Comparison of ENCODE assay signal across 16 mouse cellular contexts in genomic region chr5:150161193-150161592, GRCm38 (mm10). TPM values are rescaled to one million over a fixed set of nuclear protein-coding genes. Genes with fewer than 3 reads are reported as not detected.
DNase-seq lines count a peak whose midpoint lies in the region; ATAC-seq and TF ChIP-seq lines count a peak whose summit lies in the region.
"Had no signal": no experiment of that assay in that cellular context is flagged by ENCODE, and none has a peak within 500 bp of the region (broad histone marks: within the 10 kb centered on the region; RNA-seq: fewer than 3 reads in every experiment).

No protein-coding gene starts in this region.

- H3K36me3 ChIP-seq in liver, adult 2 months (ENCODE audit: control insufficient read depth, insufficient read depth, low read length), result no peaks in the 10 kb centered on the region
- no peaks in the 10 kb centered on the region for H3K36me3 ChIP-seq in liver, embryonic 12.5 days
- H3K36me3 ChIP-seq in forebrain, embryonic 15.5 days, result no peaks in the 10 kb centered on the region
- H3K36me3 ChIP-seq: heart, embryonic 15.5 days; hindbrain, embryonic 15.5 days; kidney, embryonic 15.5 days; midbrain, embryonic 13.5 days had no signal

- no peaks in the 10 kb centered on the region for H3K9me3 ChIP-seq in liver, embryonic 12.5 days (replicated peaks)
- H3K9me3 ChIP-seq in forebrain, embryonic 15.5 days, result no peaks in the 10 kb centered on the region
- H3K9me3 ChIP-seq: heart, embryonic 15.5 days; hindbrain, embryonic 15.5 days; kidney, embryonic 15.5 days; midbrain, embryonic 13.5 days had no signal

- H3K27me3 ChIP-seq in liver, adult 2 months (ENCODE audit: control insufficient read depth, insufficient read depth, low read length), result no peaks in the 10 kb centered on the region
- no peaks in the 10 kb centered on the region for H3K27me3 ChIP-seq in liver, embryonic 12.5 days (replicated peaks)
- no peaks in the 10 kb centered on the region for H3K27me3 ChIP-seq in forebrain, embryonic 15.5 days
- H3K27me3 ChIP-seq: heart, embryonic 15.5 days; hindbrain, embryonic 15.5 days; kidney, embryonic 15.5 days; midbrain, embryonic 13.5 days had no signal

- no peak overlapping the region for H3K27ac ChIP-seq in gastrocnemius, adult 2 months
- H3K27ac ChIP-seq in liver, adult 2 months (replicated peaks; ENCODE audit: insufficient read depth, low read depth, low read length), result no peak overlapping the region
- no peak overlapping the region for H3K27ac ChIP-seq in liver, embryonic 12.5 days
- no peak overlapping the region for H3K27ac ChIP-seq in bone marrow macrophage, adult 2 months (ENCODE audit: insufficient read depth, low read depth, low read length)
- no peak overlapping the region for H3K27ac ChIP-seq in forebrain, embryonic 15.5 days (replicated peaks)
- H3K27ac ChIP-seq: heart, embryonic 15.5 days; hindbrain, embryonic 15.5 days; kidney, embryonic 15.5 days; midbrain, embryonic 13.5 days had no signal

- intact Hi-C loops in gastrocnemius, adult 2 months (cut with DNase I), result loop anchor here (10.0 kb wide), 1 partner anchor 204 kb away; no protein-coding TSS in a partner anchor

- H3K4me1 ChIP-seq in liver, adult 2 months (ENCODE audit: control insufficient read depth, insufficient read depth, low read length), result no peaks in the 10 kb centered on the region
- H3K4me1 ChIP-seq in liver, embryonic 12.5 days, result 0 out of 2 replicates have a peak, but pooled peaks cover under 1% of the 10 kb centered on the region
- peaks cover 4% of the 10 kb centered on the region for H3K4me1 ChIP-seq in bone marrow macrophage, adult 2 months (ENCODE audit: control insufficient read depth, insufficient read depth, low read length)
- H3K4me1 ChIP-seq in forebrain, embryonic 15.5 days, result no peaks in the 10 kb centered on the region
- H3K4me1 ChIP-seq: hindbrain, embryonic 15.5 days; midbrain, embryonic 13.5 days had no signal

- H3K4me3 ChIP-seq in gastrocnemius, adult 2 months, result no peak overlapping the region
- no peak overlapping the region for H3K4me3 ChIP-seq in liver, adult 2 months (ENCODE audit: insufficient read depth, low read depth, low read length)
- H3K4me3 ChIP-seq in liver, embryonic 12.5 days, result no peak overlapping the region
- H3K4me3 ChIP-seq in bone marrow macrophage, adult 2 months (ENCODE audit: insufficient read depth, low read length), result no peak overlapping the region
- H3K4me3 ChIP-seq in forebrain, embryonic 15.5 days, result no peak overlapping the region
- H3K4me3 ChIP-seq: heart, embryonic 15.5 days; hindbrain, embryonic 15.5 days; kidney, embryonic 15.5 days; midbrain, embryonic 13.5 days had no signal

- TF ChIP-seq POLR2A in liver, adult 2 months (IDR thresholded peaks at IDR 0.05; ENCODE audit: extremely low read depth, insufficient read depth, low read length), result no peak
- no peak for TF ChIP-seq POLR2A in bone marrow macrophage, adult 2 months (IDR thresholded peaks at IDR 0.05; ENCODE audit: borderline replicate concordance, low read depth, low read length)

- H3K9ac ChIP-seq in liver, adult 2 months (ENCODE audit: low read depth, low read length), result no peak overlapping the region
- H3K9ac ChIP-seq in liver, embryonic 12.5 days, result no peak overlapping the region
- no peak overlapping the region for H3K9ac ChIP-seq in forebrain, embryonic 15.5 days (replicated peaks)
- H3K9ac ChIP-seq: heart, embryonic 15.5 days; hindbrain, embryonic 15.5 days; kidney, embryonic 15.5 days; midbrain, embryonic 13.5 days had no signal

- H3K79me2 ChIP-seq in liver, adult 2 months (ENCODE audit: control insufficient read depth, insufficient read depth, low read length), result no peaks in the 10 kb centered on the region

- DNase-seq in gastrocnemius, adult 2 months, result no peak
- no peak for DNase-seq in gastrocnemius, adult 18-20 months (ENCODE audit: low spot score)
- no peak for DNase-seq in liver, adult 2 months (ENCODE audit: extremely low read depth, low read depth, low spot score)
- peak; percentile 36 to 42 for DNase-seq in B cell, adult 2 months
- DNase-seq: cerebellum, adult 11 months; lung, postnatal 4 days; right cerebral cortex, adult 18-20 months had no signal

- WGBS in liver, adult 2 months, result 88% methylated on average over 6 of the region's 6 CpGs
- WGBS in liver, embryonic 12.5 days (ENCODE audit: insufficient replicate concordance), result 73% methylated on average over 6 of the region's 6 CpGs
- WGBS in forebrain, embryonic 15.5 days, result 83% methylated on average over 6 of the region's 6 CpGs

- no peak overlapping the region for H3K4me2 ChIP-seq in liver, embryonic 12.5 days
- H3K4me2 ChIP-seq in forebrain, embryonic 15.5 days (replicated peaks), result no peak overlapping the region
- H3K4me2 ChIP-seq: heart, embryonic 15.5 days; hindbrain, embryonic 15.5 days; kidney, embryonic 15.5 days; midbrain, embryonic 13.5 days had no signal

- no peak for ATAC-seq in liver, embryonic 12.5 days
- ATAC-seq in forebrain, embryonic 15.5 days (replicated peaks), result no peak
- no peak for ATAC-seq in inflammation-experienced regulatory T-cells, adult 6 months
- ATAC-seq: activated CD4-positive, CD25-positive, alpha-beta regulatory T cell, adult 4 months; midbrain, embryonic 13.5 days had no signal

- TF ChIP-seq CTCF in gastrocnemius, adult 2 months (IDR thresholded peaks at IDR 0.05), result peak; percentile 50
- peak; percentile 3; the same call in 1 of the 2 replicates for TF ChIP-seq CTCF in liver, adult 2 months (IDR thresholded peaks at IDR 0.05; ENCODE audit: low read depth, low read length)
- TF ChIP-seq CTCF in bone marrow macrophage, adult 2 months (IDR thresholded peaks at IDR 0.05; ENCODE audit: low read depth, low read length), result 0 out of 2 replicates have a peak, but pooled peaks have one; percentile 20

RNA-seq across cellular contexts. Expression of gene Fry, which starts 42.7 kb away (rescaled TPM):
- total RNA-seq in gastrocnemius, adult 2 months (2021), result 10 to 100 TPM; 73.5 to 85.7 TPM
- 10 to 100 TPM; 59.8 to 70.0 TPM for total RNA-seq in gastrocnemius, adult 18-20 months (2021)
- 1.8 and 2.2 TPM in 2 replicates for total RNA-seq in liver, adult 2 months (2014; rRNA removed)
- 0.62 and 0.77 TPM in 2 replicates for polyA plus RNA-seq in liver, adult 2 months (2012; rRNA removed)
- polyA plus RNA-seq in liver, embryonic 12.5 days (2016; fragmentation: Nextera tagmentation; extraction: Ambion mirVana), result 4.0 and 4.1 TPM in 2 replicates
- 10.1 and 10.5 TPM in 2 replicates for polyA plus RNA-seq in bone marrow macrophage, adult 2 months (2012; ENCODE audit: insufficient read depth, insufficient read length, missing spikeins)
- 35.5 and 36.3 TPM in 2 replicates for polyA plus RNA-seq in forebrain, embryonic 15.5 days (2015; fragmentation: Nextera tagmentation; extraction: Ambion mirVana)
- polyA plus RNA-seq in inflammation-experienced regulatory T-cells, adult 6 months (2017; shearing (Covaris generic)), result 10 to 100 TPM; 15.9 to 25.3 (median 22.3) TPM

Comparison
In these comparisons a context has a peak if more than half of its experiments do, and no peak if none do; other contexts are left out.
1. DNase-seq: peak in B cell, adult 2 months (2 of 2); none in gastrocnemius, adult 2 months (single experiment), gastrocnemius, adult 18-20 months (single experiment) and liver, adult 2 months (single experiment).
2. Peak in every context shown above with its lines, with median percentiles within 50 percentile points of each other: CTCF ChIP-seq.